Mouse (Mus musculus) limb, embryonic 11.5 days (tissue): ENCODE results near the gene Ppp2r1b. TPM values are rescaled to one million over a fixed set of nuclear protein-coding genes. Genes with fewer than 3 reads are reported as not detected.

Source experiments
- ATAC-seq: fragments of 200-750 bp; cut with Nextera tagmentation; 2 replicates; pipeline ENCODE4 v1.8.0; 2017; ENCODE audit warnings: low read depth; ENCODE audit not compliant: insufficient number of reproducible peaks, low FRiP score, low TSS enrichment
- DNase-seq: peaks from one replicate; pipeline ENCODE4 v3.0.0-alpha.2; 2015; ENCODE audit warnings: low spot score
- H3K27ac ChIP-seq: fragments of 300-500 bp; sonication (generic); replicated peaks from 2 replicates; pipeline ENCODE4 v1.5.1; 2014; ENCODE audit warnings: low read depth, mild to moderate bottlenecking, low read length
- H3K27me3 ChIP-seq: fragments of 300-500 bp; sonication (generic); 2 replicates; pipeline ENCODE4 v1.6.1; 2014; ENCODE audit warnings: mild to moderate bottlenecking, low read length, mixed read lengths; ENCODE audit not compliant: control insufficient read depth, insufficient read depth
- H3K36me3 ChIP-seq: fragments of 300-500 bp; sonication (generic); 2 replicates; pipeline ENCODE4 v1.6.1; 2014; ENCODE audit warnings: mild to moderate bottlenecking, low read length, moderate library complexity, mixed read lengths; ENCODE audit not compliant: control insufficient read depth, insufficient read depth
- H3K4me1 ChIP-seq: fragments of 300-500 bp; sonication (generic); 2 replicates; pipeline ENCODE4 v1.6.1; 2014; ENCODE audit warnings: low read length, mixed read lengths; ENCODE audit not compliant: control insufficient read depth, insufficient read depth
- H3K4me2 ChIP-seq: fragments of 300-500 bp; sonication (generic); 2 replicates; pipeline ENCODE4 v1.6.1; 2014; ENCODE audit warnings: low read depth, mild to moderate bottlenecking, moderate library complexity; ENCODE audit not compliant: severe bottlenecking
- H3K4me3 ChIP-seq: fragments of 300-500 bp; sonication (generic); 2 replicates; pipeline ENCODE4 v1.5.1; 2014; ENCODE audit warnings: low read depth, low read length
- H3K9ac ChIP-seq: fragments of 300-500 bp; sonication (generic); 2 replicates; pipeline ENCODE4 v1.6.1; 2014; ENCODE audit warnings: mild to moderate bottlenecking, low read length
- H3K9me3 ChIP-seq: fragments of 300-500 bp; sonication (generic); 2 replicates; pipeline ENCODE4 v1.6.1; 2016; ENCODE audit warnings: low read length; ENCODE audit not compliant: control insufficient read depth
- WGBS: fragments of 180-500 bp; shearing (Covaris S2); extraction: QIAGEN DNeasy Blood & Tissue Kit; methylation state at CpG from one replicate; pipeline ENCODE4 v1.1.7; 2014; 5-methylcytosine and 5-hydroxymethylcytosine counted together
- polyA plus RNA-seq: library from polyadenylated mRNA; unstranded; fragments of >200 nt; fragmentation: Nextera tagmentation; extraction: Ambion mirVana; gene quantifications from 2 replicates; pipeline ENCODE4 v1.2.1, GENCODE M21; 2014

Ppp2r1b gene
- polyA plus RNA-seq, 1 experiment from 2014 or later = 126 TPM

GRCm38 (mm10) chr9:50920933-50921895, 76.1 kb downstream of the Ppp2r1b start:
- DNase-seq = no peak
- Histone ChIP-seq H3K27ac (no peak overlapping the region), H3K27me3 (no peaks in the 10 kb centered on the region), H3K4me3 (no peak overlapping the region), H3K9ac (no peak overlapping the region), H3K4me2 (no peak overlapping the region), H3K4me1 (no peaks in the 10 kb centered on the region), H3K9me3 (no peaks in the 10 kb centered on the region), H3K36me3 (no peaks in the 10 kb centered on the region)
- no peak for ATAC-seq
- 83% methylated on average over 3 of the region's 3 CpGs for WGBS

DNA sequence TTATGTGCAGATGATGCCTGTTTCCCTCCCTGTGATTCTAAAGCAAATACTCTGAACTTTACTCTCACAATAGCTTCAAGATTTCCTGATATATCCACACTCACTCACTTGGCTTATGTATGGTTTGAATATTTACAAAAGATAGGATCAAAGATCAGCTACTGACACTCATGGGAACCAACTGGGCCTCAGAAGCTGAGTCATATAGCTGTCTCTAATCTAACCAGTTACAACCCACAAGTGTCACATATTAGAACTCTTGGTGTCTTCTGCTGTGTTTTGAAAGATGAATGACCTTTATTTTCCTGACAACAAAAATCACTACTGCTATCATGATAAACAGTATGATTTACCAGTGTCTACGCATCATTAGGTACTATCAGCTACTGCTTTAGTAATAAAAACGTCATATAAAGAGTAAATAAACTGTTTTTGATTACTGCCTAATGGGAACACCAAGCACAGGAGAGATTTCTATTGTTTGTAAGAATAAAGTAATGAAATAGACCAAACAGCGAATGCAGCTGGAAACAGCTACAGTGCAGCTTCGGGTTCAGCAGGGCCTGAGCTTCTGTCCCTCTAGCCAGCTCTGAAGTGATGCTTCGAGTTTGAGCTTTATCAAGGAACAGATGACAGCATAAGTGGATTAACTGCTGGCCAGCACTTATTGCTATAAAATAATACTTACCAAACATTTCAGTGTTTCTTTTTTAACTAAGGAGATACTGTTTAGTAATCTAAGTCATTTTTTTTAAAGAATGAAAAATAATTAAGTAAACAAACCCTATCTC, 77.5 kb downstream of the Ppp2r1b start:
- DNase-seq = no peak
- 75% methylated on average over 5 of the region's 5 CpGs for WGBS
- H3K27ac ChIP-seq = no peak overlapping the region
- ATAC-seq = no peak
- no peak overlapping the region for H3K9ac ChIP-seq
- H3K4me1 ChIP-seq = no peaks in the 10 kb centered on the region
- H3K9me3 ChIP-seq = no peaks in the 10 kb centered on the region
- no peaks in the 10 kb centered on the region for H3K36me3 ChIP-seq
- no peak overlapping the region for H3K4me3 ChIP-seq
- H3K27me3 ChIP-seq = no peaks in the 10 kb centered on the region
- no peak overlapping the region for H3K4me2 ChIP-seq

DNA sequence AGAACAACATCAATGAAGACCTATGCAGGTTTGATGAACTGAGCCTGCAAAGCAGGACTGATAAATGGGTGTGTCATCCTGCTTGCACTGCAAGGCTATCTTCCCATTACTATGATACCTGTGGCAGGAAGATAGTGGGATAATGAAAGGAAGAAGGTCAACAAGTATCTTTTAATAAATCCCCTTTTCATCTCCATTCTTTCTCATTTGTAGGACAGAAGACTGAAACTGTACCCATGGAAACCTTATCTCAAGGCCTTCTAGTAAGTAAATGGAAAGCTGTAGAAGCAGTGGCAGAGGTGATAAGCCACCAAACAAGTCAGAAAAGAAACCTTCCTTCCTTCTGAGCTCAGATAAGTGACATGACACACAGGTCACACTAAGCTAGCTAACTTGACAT, 79.4 kb downstream of the Ppp2r1b start:
- no peaks in the 10 kb centered on the region for H3K36me3 ChIP-seq
- no peaks in the 10 kb centered on the region for H3K27me3 ChIP-seq
- H3K4me1 ChIP-seq = no peaks in the 10 kb centered on the region
- no peak for DNase-seq
- no peak overlapping the region for H3K9ac ChIP-seq
- no peak overlapping the region for H3K27ac ChIP-seq
- H3K4me3 ChIP-seq = no peak overlapping the region
- no peaks in the 10 kb centered on the region for H3K9me3 ChIP-seq
- no peak for ATAC-seq
- no peak overlapping the region for H3K4me2 ChIP-seq

DNA sequence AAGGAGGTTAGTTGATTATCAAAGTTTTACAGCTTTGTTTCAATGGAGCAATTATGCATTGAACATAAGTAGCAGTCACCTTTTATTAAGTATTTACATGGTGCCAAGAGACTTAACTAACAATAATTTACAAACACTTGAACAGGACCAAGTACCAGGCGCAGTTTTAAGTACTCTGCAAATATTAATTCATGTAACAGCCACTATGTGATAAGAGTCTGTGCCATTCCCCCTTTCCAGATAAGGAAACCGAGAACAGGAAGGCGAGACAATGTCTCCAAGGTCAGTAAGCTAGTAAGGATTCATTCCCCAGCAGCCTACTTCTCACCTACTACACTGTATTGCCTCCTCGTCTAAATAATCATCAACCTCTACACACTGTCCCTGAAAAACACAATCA, 80.7 kb downstream of the Ppp2r1b start:
- no peaks in the 10 kb centered on the region for H3K27me3 ChIP-seq
- H3K4me3 ChIP-seq = no peak overlapping the region
- H3K27ac ChIP-seq = no peak overlapping the region
- no peak overlapping the region for H3K4me2 ChIP-seq
- 89% methylated on average over 4 of the region's 4 CpGs for WGBS
- H3K36me3 ChIP-seq = no peaks in the 10 kb centered on the region
- DNase-seq (no peak), ATAC-seq (no peak)
- H3K9ac ChIP-seq = no peak overlapping the region
- no peaks in the 10 kb centered on the region for H3K9me3 ChIP-seq
- H3K4me1 ChIP-seq = no peaks in the 10 kb centered on the region

GRCm38 (mm10) chr9:50929986-50930385, 84.9 kb downstream of the Ppp2r1b start:
- Histone ChIP-seq H3K4me3 (no peak overlapping the region), H3K27ac (no peak overlapping the region), H3K9ac (no peak overlapping the region), H3K36me3 (no peaks in the 10 kb centered on the region), H3K9me3 (no peaks in the 10 kb centered on the region), H3K4me1 (no peaks in the 10 kb centered on the region), H3K27me3 (no peaks in the 10 kb centered on the region), H3K4me2 (no peak overlapping the region)
- ATAC-seq (no peak), DNase-seq (no peak)

- H3K27ac ChIP-seq = no peak overlapping the region
- no peak overlapping the region for H3K4me3 ChIP-seq
- DNase-seq (no peak), ATAC-seq (no peak)
- H3K27me3 ChIP-seq = no peaks in the 10 kb centered on the region
- no peaks in the 10 kb centered on the region for H3K9me3 ChIP-seq
- H3K4me2 ChIP-seq = no peak overlapping the region
- no peaks in the 10 kb centered on the region for H3K4me1 ChIP-seq
- WGBS = 82% methylated on average over 3 of the region's 3 CpGs
- H3K9ac ChIP-seq = no peak overlapping the region
- no peaks in the 10 kb centered on the region for H3K36me3 ChIP-seq
These were observed 96.8 kb downstream of the Ppp2r1b start for GRCm38 (mm10) chr9:50941804-50942401.

- no peak for ATAC-seq
- 88% methylated on average over 2 of the region's 2 CpGs for WGBS
- DNase-seq = no peak
These were observed 97.6 kb downstream of the Ppp2r1b start for GRCm38 (mm10) chr9:50942711-50943110.

More at GRCm38 (mm10) chr9:50942711-50943110, 97.6 kb downstream of the Ppp2r1b start:
- H3K36me3 ChIP-seq = no peaks in the 10 kb centered on the region
- no peak overlapping the region for H3K27ac ChIP-seq
- no peaks in the 10 kb centered on the region for H3K4me1 ChIP-seq
- no peaks in the 10 kb centered on the region for H3K9me3 ChIP-seq
- H3K4me3 ChIP-seq = no peak overlapping the region
- H3K9ac ChIP-seq = no peak overlapping the region
- no peaks in the 10 kb centered on the region for H3K27me3 ChIP-seq
- H3K4me2 ChIP-seq = no peak overlapping the region
